Mouse (Mus musculus): Measurements from ENCODE around the gene Kif19a. TPM values are rescaled to one million over a fixed set of nuclear protein-coding genes. Genes with fewer than 3 reads are reported as not detected.
A peak's percentile ranks its signal among the peaks of the same experiment; 100 is the strongest.

Gene Kif19a
- polyA plus RNA-seq, 1 experiment = 3.8 TPM

GRCm38 (mm10) chr11:114736111-114736510 lies 29.1 kb upstream of the Kif19a start:
- WGBS = 71% methylated on average over 2 of the region's 2 CpGs
- no peak for TF ChIP-seq POLR2A (IDR thresholded peaks at IDR 0.05; ENCODE audit: low read depth, low read length)
- no peak for TF ChIP-seq CTCF (IDR thresholded peaks at IDR 0.05; ENCODE audit: extremely low read depth, insufficient read depth, insufficient read length, insufficient replicate concordance)

GRCm38 (mm10) chr11:114736913-114737624 lies 28.1 kb upstream of the Kif19a start:
- Histone ChIP-seq H3K27me3 (ENCODE audit: control insufficient read depth, insufficient read depth, low read length) (no peaks in the 10 kb centered on the region), H3K27ac (ENCODE audit: insufficient read depth, low read length) (no peak overlapping the region), H3K36me3 (ENCODE audit: control insufficient read depth, insufficient read depth, low read length) (no peaks in the 10 kb centered on the region), H3K4me3 (ENCODE audit: extremely low read depth, insufficient read depth, insufficient read length) (no peak overlapping the region), H3K4me1 (ENCODE audit: control insufficient read depth, insufficient read depth, insufficient read length) (peaks cover 17% of the 10 kb centered on the region; the same call in 1 of the 2 replicates)
- WGBS = 77% methylated on average over 11 of the region's 11 CpGs
- TF ChIP-seq POLR2A (IDR thresholded peaks at IDR 0.05; ENCODE audit: low read depth, low read length) = no peak
- TF ChIP-seq CTCF (IDR thresholded peaks at IDR 0.05; ENCODE audit: extremely low read depth, insufficient read depth, insufficient read length, insufficient replicate concordance) = peak; percentile 32; the same call in 1 of the 2 replicates
- DNase-seq (ENCODE audit: low read depth in 1 of 2, low spot score in 2 of 2) = no peak

More at GRCm38 (mm10) chr11:114736111-114736510, 29.1 kb upstream of the Kif19a start:
- Histone ChIP-seq H3K36me3 (ENCODE audit: control insufficient read depth, insufficient read depth, low read length) (no peaks in the 10 kb centered on the region), H3K4me3 (ENCODE audit: extremely low read depth, insufficient read depth, insufficient read length) (no peak overlapping the region), H3K27me3 (ENCODE audit: control insufficient read depth, insufficient read depth, low read length) (no peaks in the 10 kb centered on the region), H3K27ac (ENCODE audit: insufficient read depth, low read length) (no peak overlapping the region), H3K4me1 (ENCODE audit: control insufficient read depth, insufficient read depth, insufficient read length) (peaks cover 12% of the 10 kb centered on the region; the same call in 1 of the 2 replicates)
- no peak for DNase-seq (ENCODE audit: low read depth in 1 of 2, low spot score in 2 of 2)

DNA sequence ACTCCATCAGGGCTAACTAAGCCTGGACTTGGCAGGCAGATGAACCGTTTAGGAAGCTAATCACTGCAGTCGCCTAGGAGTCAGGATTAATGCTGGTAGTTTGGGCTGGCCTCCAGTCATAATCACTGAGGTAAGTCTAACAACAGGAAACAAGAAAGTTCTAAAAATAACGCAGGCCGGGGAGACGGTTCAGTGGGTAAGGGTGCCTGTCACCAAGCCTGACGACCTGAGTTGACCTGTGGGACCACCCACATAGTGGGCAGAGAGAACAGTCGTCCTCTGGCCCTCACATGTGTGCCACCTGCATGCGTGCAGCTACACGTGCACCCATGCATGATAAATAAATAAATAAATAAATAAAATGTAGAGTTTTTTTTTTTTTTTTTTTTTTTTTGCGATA lies 24.6 kb upstream of the Kif19a start:
- peaks cover 17% of the 10 kb centered on the region; the same call in 1 of the 2 replicates for H3K4me1 ChIP-seq (ENCODE audit: control insufficient read depth, insufficient read depth, insufficient read length)
- 12% methylated on average over 10 of the region's 10 CpGs for WGBS
- H3K36me3 ChIP-seq (ENCODE audit: control insufficient read depth, insufficient read depth, low read length) = no peaks in the 10 kb centered on the region
- TF ChIP-seq CTCF (IDR thresholded peaks at IDR 0.05; ENCODE audit: extremely low read depth, insufficient read depth, insufficient read length, insufficient replicate concordance) (no peak), POLR2A (IDR thresholded peaks at IDR 0.05; ENCODE audit: low read depth, low read length) (no peak)
- peak overlapping the region; percentile 35; the same call in 1 of the 2 replicates for H3K4me3 ChIP-seq (ENCODE audit: extremely low read depth, insufficient read depth, insufficient read length)
- DNase-seq (ENCODE audit: low read depth in 1 of 2, low spot score in 2 of 2) = peak; percentile 44 to 59
- H3K27ac ChIP-seq (ENCODE audit: insufficient read depth, low read length) = peak overlapping the region; percentile 75
- no peaks in the 10 kb centered on the region for H3K27me3 ChIP-seq (ENCODE audit: control insufficient read depth, insufficient read depth, low read length)

- no peak for DNase-seq (ENCODE audit: low read depth in 1 of 2, low spot score in 2 of 2)
- TF ChIP-seq POLR2A (IDR thresholded peaks at IDR 0.05; ENCODE audit: low read depth, low read length) (no peak), CTCF (IDR thresholded peaks at IDR 0.05; ENCODE audit: extremely low read depth, insufficient read depth, insufficient read length, insufficient replicate concordance) (no peak)
- H3K4me3 ChIP-seq (ENCODE audit: extremely low read depth, insufficient read depth, insufficient read length) = no peak overlapping the region
- H3K36me3 ChIP-seq (ENCODE audit: control insufficient read depth, insufficient read depth, low read length) = no peaks in the 10 kb centered on the region
- H3K4me1 ChIP-seq (ENCODE audit: control insufficient read depth, insufficient read depth, insufficient read length) = peaks cover 17% of the 10 kb centered on the region; the same call in 1 of the 2 replicates
- WGBS = 42% methylated on average over 6 of the region's 6 CpGs
- no peaks in the 10 kb centered on the region for H3K27me3 ChIP-seq (ENCODE audit: control insufficient read depth, insufficient read depth, low read length)
- H3K27ac ChIP-seq (ENCODE audit: insufficient read depth, low read length) = peak overlapping the region; percentile 62
Observed at GRCm38 (mm10) chr11:114741451-114741850, 23.7 kb upstream of the Kif19a start.

GRCm38 (mm10) chr11:114745134-114745533 lies 20.1 kb upstream of the Kif19a start:
- WGBS = 2% methylated on average over 12 of the region's 12 CpGs
- TF ChIP-seq CTCF (IDR thresholded peaks at IDR 0.05; ENCODE audit: extremely low read depth, insufficient read depth, insufficient read length, insufficient replicate concordance) (peak; percentile 98), POLR2A (IDR thresholded peaks at IDR 0.05; ENCODE audit: low read depth, low read length) (no peak)
- no peak overlapping the region for H3K4me3 ChIP-seq (ENCODE audit: extremely low read depth, insufficient read depth, insufficient read length)
- peaks cover 15% of the 10 kb centered on the region; the same call in 1 of the 2 replicates for H3K4me1 ChIP-seq (ENCODE audit: control insufficient read depth, insufficient read depth, insufficient read length)
- no peaks in the 10 kb centered on the region for H3K27me3 ChIP-seq (ENCODE audit: control insufficient read depth, insufficient read depth, low read length)
- H3K36me3 ChIP-seq (ENCODE audit: control insufficient read depth, insufficient read depth, low read length) = no peaks in the 10 kb centered on the region
- no peak overlapping the region for H3K27ac ChIP-seq (ENCODE audit: insufficient read depth, low read length)
- DNase-seq (ENCODE audit: low read depth in 1 of 2, low spot score in 2 of 2) = peak; percentile 59 to 89

- 20% methylated on average over 12 of the region's 12 CpGs for WGBS
- peaks cover 3% of the 10 kb centered on the region; the same call in 1 of the 2 replicates for H3K4me1 ChIP-seq (ENCODE audit: control insufficient read depth, insufficient read depth, insufficient read length)
- DNase-seq (ENCODE audit: low read depth in 1 of 2, low spot score in 2 of 2) = peak in 1 of 2 experiments; percentile 25
- H3K36me3 ChIP-seq (ENCODE audit: control insufficient read depth, insufficient read depth, low read length) = no peaks in the 10 kb centered on the region
- H3K27ac ChIP-seq (ENCODE audit: insufficient read depth, low read length) = 0 out of 2 replicates have a peak overlapping the region, but pooled peaks have one; percentile 6
- no peaks in the 10 kb centered on the region for H3K27me3 ChIP-seq (ENCODE audit: control insufficient read depth, insufficient read depth, low read length)
- H3K4me3 ChIP-seq (ENCODE audit: extremely low read depth, insufficient read depth, insufficient read length) = no peak overlapping the region
- no peak for TF ChIP-seq CTCF (IDR thresholded peaks at IDR 0.05; ENCODE audit: extremely low read depth, insufficient read depth, insufficient read length, insufficient replicate concordance)
- no peak for TF ChIP-seq POLR2A (IDR thresholded peaks at IDR 0.05; ENCODE audit: low read depth, low read length)
Observed at GRCm38 (mm10) chr11:114747564-114748138, 17.5 kb upstream of the Kif19a start.
